Mouse (Mus musculus) lung, postnatal 0 days (tissue): ENCODE data around the gene Kank1.

ENCODE experiments used
- CTCF ChIP-seq: IDR thresholded peaks from 2 replicates; pipeline ENCODE4 v1.5.1; 2016; ENCODE audit warnings: antibody characterized with exemption, mild to moderate bottlenecking
- EP300 ChIP-seq: IDR thresholded peaks from 2 replicates; pipeline ENCODE4 v1.6.1; 2016; ENCODE audit warnings: antibody characterized with exemption, mild to moderate bottlenecking, control low read depth

DNA sequence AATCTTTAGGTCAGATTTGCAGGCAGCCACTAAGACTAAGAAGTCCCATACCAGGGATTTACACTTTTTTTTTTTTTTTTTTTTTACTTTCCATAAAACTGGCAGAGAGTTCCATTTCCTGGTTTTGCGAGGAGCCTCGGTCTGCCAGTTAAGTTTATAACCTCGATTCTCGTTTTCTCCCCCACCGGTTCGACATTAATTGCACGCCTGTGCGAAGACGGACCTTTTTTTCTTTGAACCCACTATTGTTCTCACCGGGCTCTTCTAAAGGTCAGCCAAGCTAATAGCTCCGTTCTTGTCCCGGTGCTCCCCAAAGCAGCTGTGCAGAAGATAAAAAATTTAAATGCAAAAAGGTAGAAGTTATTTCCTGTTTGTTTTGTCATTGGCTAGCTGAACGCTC is 12.5 kb downstream of the Kank1 start:
- TF ChIP-seq CTCF (no peak), EP300 (no peak)
